Mouse (Mus musculus): Measurements from ENCODE around the gene Fxyd5. TPM values are rescaled to one million over a fixed set of nuclear protein-coding genes. Genes with fewer than 3 reads are reported as not detected.

The Fxyd5 gene
- polyA plus RNA-seq, 1 experiment: 107 TPM

DNA sequence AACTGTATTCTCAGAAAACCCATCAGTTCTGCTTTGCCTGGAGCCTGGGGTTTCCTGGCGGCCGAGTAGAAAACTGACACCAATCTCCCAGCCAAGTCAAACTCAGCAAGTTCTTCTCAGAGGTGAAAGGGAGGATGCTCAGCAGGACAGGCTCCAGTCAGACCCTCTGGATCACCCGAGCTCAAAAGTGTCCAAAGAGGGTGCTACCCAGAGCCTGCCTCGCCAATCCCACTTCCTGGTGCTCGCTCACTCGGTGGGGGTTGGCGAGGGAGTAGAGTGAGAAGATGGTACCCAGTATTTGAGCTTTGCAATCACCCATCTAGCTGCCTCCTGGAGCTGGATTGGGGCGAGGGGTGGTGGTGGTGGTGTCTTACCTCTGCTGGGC, 1.3 kb downstream of the Fxyd5 start:
- no peak for DNase-seq (ENCODE audit: low spot score)

DNA sequence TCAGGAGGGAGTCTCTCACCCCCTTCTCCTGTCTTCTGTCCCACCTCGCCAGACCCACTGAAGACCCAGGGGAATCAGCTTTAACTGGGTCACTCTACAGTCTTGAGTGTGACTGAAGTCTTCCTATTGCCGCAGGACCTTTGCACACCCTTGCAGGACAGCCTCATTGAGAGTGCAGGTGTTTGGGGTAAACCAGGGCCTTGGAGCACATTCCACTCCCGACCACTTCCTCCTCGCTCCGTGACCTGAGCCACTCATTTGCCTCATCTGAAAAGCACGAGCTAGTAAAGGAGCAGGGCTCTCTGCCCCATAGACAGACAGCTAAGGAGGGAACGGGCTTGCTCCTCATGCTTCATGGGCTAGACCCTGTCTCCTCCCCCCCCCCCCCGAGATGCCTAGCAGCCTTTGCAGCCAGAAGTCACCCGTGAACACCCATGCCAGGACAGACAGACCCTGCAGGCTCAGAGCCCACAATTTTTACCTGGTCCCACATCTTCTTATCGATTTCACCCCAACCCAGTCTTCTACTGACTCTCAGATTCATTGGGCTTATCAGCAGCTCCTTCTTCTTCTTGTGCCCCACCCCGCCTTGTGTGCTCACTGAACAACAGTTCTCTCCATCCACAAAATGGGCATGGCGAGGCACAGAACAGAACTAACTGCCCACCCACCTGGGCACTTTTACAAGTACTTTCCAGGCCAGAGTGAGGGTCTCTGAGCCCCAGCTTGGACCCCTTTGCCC, 1.8 kb downstream of the Fxyd5 start:
- DNase-seq (ENCODE audit: low spot score): no peak

DNA sequence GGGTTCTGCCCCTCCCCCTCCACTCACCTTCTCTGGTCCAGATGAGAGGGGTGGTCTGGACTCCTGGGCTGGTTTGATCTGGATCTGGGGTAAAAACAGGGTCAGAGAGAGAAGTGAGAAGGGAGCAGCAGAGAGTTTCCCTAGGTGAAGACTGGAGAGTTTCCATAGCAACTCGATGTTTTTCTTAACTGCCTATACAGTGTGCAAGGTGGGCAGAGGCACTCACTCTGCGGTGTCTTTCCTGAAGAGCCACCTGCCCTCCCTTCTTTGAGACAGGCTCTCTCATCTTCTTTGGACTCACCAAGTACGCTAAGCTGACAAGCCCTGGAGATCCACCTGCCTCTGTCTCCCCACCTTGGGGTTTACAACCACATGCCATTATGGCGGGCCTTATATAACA, 3.3 kb downstream of the Fxyd5 start:
- no peak for DNase-seq (ENCODE audit: low spot score)

DNA sequence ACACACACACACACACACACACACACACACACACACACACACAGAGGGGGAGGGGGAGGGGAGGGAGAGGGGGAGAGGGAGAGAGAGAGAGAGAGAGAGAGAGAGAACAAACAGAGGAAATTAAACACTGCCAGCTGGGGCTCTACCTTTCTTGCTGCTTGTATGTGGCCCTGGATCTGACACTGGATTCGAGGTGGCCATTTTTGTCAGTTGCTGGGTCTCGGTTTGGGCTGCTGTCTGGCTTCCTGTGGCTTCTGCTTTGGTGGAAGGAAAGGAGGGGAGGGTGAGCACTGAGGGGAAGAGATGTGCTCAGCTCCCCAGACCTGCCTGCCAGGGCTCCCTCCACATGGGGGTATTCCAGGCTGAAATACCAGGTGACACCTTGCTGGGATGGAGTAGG, 4.6 kb downstream of the Fxyd5 start:
- no peak for DNase-seq (ENCODE audit: low spot score)

DNA sequence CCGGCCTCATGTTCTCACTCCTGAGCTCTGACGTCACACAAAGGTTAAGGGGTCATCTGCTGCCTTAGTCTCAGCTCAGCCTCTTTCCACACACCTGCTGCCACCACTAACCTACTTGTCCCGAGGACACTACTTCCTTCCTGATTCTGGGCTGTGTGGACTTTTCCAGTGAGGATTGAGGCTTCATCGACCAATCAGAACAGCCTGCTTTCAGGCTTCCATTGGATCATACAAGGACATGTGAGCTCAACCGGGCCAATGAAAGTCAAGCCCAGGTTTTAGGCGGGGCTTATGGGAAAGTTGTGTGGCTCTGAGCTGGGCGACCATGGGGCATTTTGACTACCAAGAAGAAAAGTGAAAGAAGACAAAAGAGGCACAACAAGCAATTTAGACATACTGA, 5.4 kb downstream of the Fxyd5 start:
- DNase-seq (ENCODE audit: low spot score): no peak

DNA sequence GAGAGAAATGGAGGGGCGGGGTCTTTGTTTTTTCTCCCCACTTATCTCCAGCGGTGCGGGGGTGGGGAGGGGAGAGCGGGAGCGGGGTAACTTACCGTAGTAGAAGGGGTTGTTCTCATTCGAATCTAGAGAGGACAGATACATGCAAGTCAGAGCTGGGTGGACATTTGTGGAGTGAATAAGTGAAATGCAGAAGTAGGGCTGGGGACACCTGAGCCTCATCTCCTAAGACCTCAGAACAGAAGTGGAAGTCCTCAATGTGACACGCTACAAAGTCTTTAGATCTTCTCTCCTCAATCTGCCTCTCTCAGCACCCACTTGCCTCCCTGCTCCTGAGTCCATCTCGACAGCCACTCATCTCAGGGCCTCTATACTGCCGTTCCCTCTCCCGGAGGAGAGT, 7.0 kb downstream of the Fxyd5 start:
- no peak for DNase-seq (ENCODE audit: low spot score)

DNA sequence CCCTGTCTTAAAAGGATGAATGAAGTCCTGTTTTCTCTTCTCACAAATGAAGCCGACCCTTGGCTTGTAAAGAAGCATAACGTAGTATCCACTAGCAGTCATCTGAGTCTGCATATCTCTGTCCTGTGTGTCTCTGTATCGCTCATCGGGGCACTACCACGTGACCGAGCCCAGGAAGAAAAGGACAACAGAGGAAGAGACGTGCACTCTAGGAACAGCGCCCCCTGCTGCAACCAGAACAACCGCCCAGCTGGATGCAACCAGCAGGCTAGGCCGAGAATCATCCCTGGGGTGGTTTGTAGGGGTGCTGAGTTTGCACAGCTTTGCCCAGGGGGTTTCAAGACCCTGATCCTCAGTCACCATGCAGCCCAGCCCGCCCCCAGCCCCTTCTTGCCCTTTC, 7.5 kb downstream of the Fxyd5 start:
- no peak for DNase-seq (ENCODE audit: low spot score)

DNA sequence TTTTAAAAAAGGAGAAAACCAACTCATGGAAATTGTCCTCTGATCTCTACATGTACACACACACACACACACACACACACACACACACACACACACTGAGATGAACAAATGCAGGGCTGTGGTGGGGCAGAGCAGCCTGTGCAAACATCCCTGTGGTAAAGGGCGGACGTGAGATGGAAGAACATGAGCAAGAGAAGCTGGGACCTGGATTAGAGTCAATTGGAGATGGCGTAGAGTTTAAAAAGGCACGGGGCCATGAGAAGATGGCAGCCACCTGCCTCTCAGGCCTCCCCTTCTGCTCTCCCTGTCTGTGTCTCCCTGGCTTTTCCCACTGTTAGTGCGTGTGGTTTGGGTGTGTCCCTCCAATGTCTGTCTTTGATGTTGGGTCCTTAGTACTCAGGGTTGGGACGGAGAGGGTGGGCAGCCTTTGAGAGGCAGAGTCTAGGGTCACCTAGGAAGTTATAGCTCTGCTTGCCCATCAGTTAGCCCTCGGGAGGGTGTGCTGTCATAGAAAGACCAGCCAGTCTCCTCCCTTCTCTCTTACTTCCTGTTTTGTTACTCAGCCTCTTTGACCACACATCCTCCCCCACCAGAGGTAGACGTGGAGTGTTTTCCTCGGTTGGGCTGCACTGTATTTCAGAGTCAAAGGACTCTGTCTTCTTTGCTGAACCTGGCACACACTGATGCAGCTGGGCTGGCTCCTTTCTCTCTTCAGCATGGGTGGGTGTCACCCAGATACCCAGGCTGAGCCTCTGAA, 8.7 kb downstream of the Fxyd5 start:
- DNase-seq (ENCODE audit: low spot score): no peak

DNA sequence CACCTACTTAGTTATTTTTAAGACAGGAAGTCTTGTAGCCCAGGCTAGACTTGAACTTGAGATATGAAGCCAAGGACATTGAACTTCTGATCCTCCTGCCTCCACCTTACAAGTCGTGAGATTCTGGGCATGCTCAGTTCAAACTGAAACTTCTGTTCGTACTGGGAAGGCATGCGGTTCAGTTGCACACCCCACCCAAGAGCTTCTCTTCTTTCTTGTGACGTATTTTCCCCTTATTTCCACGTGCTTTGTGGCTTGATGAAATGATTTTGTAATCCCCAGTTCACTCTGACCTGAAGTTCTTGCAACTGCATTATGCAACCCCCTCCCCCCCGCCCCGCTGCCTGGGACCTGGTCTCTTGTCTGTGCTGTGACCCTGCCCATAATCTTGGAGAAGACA, 10.6 kb downstream of the Fxyd5 start:
- no peak for DNase-seq (ENCODE audit: low spot score)

DNA sequence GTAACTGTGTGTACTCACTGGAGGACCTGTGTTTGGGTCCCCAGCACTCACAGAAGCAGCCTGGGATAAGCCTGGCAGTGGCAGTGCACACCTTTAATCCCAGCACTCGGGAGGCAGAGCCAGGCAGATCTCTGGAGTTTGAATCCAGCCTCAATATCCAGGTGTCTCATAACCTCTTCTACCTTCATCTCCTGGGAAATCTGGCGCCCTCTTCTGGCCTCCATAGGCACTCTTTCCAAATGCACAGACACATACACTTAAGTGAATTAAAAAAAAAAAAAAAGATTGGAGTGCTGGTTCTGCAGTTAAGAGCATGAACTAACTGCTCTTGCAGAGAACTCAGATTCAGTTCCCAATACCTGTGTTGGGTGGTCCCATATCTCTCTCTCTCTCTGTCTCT, 11.6 kb downstream of the Fxyd5 start:
- no peak for DNase-seq (ENCODE audit: low spot score)

DNA sequence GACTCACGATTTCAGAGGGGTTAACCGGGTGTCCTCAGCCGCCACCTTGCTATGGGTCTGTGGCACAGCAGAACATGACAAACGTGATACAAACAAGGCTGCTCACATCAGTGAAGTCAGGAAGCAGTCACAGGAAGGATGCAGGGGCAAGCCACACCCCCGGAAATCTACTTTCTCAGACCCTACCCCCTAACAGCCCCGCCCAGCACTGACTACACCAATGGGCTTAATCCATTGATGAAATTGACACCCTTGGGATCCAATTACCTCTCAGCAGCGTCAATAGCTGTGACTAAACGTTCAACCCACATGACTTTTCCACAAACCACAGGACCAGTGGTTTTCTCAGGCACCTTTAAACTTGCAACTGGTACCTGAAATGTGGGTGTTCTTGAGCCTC, 13.7 kb downstream of the Fxyd5 start:
- DNase-seq (ENCODE audit: low spot score): no peak

DNA sequence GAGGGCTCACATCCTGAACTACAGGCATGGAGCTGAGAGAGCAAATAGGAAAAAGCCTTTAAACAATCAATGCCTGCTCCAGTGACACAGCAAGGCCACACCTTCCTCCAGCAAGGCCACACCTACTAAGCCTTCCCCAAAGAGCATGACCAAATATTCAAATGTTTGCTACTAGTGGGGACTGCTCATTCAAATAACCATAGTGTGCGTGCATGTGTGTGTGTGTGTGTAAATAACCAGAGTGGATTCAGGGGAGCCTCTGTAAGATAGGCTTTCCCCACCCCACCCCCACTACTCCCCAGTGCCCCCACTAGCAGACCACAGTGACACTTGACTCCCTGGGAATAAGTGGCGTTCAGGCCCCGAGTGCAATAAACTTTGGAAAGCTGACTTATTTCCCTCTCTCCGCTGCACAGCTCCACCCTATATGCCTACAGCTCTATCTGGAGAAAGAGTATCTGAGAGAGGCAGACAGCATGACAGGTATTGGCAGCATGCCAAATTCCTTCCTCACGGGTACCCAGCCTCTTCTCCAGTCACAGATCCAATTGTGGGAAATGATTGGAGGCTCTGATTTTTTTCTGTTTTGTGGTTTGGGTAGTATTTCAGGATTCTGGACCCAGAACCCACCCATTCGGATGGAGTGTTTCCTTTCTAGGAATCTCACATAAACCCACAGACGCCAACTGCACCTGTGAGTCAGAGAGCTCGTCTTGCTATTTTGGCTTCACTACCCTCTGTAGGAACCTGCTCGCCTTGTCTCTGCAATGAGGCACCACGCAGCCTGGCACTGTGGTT, 25.0 kb downstream of the Fxyd5 start:
- no peak for DNase-seq (ENCODE audit: low spot score)

DNA sequence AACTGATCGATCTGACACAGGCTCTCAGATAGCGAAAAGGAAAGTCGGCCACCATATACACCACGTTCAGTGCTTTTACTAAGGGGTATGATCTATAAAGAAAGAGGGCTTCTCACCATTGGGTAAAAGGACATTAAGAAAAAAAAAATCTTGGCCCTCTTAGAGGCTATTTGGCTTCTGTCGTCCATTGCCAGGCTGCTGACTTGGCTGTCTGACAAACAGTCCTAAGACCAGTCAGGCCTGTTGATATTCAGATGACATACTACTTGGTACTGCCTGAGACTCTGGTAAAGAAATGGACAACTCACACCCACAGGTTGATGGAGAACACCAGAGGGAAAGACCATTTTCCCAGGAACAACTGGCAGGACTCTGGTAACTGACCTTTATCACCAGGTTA, 29.3 kb downstream of the Fxyd5 start:
- DNase-seq (ENCODE audit: low spot score): no peak

DNA sequence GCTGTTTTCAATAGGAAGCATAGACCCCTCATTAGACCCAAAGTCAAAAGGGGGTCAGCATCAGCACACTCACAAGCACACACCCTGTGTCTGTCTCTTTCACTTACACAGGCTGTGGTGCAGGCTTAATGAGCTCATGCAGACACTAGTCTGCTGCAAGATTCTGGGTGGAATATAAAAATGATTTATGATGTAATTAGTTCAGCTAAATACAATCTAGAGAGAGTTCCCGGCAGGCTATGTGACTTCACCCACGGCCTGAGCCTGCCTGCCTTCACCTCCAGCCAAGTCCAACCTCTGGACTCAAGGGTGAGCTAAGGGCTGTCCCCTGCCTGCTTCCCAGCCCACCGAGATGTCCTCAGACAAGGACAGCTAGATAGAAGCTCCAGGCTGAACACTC, 33.4 kb downstream of the Fxyd5 start:
- no peak for DNase-seq (ENCODE audit: low spot score)

DNA sequence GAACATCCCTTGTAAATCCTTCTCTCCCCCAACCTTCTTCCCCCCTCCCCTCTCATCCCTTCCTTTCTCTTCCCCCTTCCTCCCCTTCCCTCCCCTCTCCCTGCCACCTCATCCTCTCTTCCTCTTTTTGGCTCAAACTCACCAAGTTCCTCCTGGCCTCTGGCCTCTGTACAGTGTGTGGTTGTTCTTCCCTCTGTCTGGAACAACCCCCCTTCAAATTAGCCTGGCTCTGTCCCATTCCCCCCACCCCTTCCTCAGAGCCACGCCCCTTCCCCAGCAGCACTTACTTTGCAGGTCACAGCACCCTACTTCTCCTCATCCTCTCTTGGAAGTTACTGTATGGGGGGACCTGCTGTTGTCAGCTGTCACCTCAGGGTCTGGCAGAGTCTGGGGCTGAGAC, 34.1 kb downstream of the Fxyd5 start:
- no peak for DNase-seq (ENCODE audit: low spot score)

DNA sequence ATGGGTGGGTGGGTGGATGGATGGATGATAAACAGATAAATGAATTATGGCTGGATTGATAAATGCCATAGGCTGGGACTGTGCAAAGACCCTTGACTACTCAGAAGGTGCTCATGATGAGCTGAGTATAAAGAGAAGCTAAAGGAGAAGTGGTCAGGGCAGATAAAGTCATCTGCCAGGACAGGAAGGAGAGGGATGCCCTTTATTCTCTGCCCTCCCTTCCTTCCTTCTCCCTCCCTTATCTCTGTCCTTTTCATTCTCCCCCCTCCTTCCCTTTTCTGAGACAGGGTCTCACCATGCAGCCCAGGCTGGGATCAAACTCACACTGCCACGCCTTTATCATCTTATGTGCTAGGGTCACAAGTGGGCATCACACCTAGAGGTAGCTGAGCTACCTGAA, 34.5 kb downstream of the Fxyd5 start:
- DNase-seq (ENCODE audit: low spot score): no peak

DNA sequence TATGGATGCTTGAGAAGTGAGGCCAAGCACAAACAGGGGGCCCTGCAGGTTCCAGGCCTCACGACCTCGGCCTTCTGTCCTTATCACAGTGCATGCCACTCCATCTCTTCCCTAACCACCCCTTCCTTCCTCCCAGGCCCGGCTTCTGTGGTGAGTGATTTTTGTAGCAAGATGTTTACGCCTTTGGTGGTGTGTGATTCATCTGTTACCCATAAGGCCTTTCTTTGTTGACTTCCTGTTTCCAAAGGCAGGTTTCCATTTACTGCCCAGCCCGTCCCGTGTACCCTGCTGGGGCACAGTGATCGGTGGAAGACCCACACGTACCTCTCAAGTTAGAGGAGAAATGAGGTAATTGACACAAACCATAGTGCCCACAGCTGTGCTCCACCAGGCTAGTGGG, 39.6 kb downstream of the Fxyd5 start:
- no peak for DNase-seq (ENCODE audit: low spot score)

DNA sequence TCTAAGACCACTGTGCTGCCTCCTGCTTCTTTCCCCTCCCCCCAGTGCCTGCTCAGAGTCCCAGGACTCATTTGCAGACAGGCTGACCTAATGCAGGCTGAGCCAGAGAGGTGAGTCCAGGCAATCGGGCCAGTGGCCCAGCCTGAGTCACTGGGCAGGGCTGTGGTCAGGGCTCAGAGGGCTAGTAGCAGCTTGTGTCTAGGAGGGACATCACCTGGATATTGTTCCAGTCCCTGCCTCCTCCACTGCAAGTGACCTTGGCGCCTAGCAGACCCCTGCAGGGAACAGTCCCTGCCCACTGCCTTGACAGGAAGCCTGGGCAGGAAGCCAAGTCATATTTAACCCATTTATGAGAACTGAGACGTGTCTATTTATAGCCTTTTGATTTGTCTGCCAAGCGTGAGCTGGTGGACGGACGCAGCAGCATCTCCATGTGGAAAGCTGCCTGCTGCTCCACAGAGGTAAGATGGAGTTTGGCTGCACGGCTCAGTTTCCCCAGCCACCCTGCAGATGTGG, 41.7 kb downstream of the Fxyd5 start:
- DNase-seq (ENCODE audit: low spot score): peak; percentile 41

DNA sequence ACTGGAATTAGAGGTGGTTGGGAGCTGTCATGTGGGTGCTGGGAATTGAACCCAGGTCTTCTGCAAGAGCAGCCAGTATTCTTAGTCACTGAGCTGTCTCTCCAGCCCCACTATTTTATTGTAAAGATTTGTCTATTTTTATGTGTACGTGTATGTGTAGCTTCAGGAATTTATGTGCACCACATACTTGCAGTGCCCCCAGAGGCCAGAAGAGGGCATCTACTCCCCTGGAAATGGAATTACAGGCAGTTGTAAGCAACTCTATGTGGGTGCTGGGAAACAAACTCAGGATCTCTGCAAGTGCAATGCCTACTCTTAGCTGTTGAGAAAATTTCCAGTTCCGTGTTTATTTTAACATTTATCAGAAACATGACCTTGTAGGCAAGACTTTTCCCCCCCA, 45.8 kb downstream of the Fxyd5 start:
- no peak for DNase-seq (ENCODE audit: low spot score)

DNA sequence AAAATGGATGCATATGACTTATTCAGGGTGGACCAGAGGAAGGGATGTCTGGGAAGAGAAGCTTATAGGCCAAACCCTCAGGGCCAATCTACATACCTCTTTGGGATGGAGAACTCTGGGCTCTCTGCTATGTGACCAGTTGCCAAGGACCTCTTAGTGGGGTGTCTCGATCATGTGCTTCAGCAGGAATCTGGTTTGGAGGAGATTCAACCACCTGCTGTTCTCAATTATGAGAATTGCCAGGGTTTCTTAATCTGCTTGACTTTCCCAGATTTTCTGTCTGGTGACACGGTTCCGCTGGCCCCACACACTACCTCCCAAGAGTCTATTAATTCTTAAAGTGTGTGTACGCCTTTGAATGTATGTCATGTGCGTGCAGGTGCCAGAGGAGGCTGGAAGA, 48.3 kb downstream of the Fxyd5 start:
- no peak for DNase-seq (ENCODE audit: low spot score)

DNA sequence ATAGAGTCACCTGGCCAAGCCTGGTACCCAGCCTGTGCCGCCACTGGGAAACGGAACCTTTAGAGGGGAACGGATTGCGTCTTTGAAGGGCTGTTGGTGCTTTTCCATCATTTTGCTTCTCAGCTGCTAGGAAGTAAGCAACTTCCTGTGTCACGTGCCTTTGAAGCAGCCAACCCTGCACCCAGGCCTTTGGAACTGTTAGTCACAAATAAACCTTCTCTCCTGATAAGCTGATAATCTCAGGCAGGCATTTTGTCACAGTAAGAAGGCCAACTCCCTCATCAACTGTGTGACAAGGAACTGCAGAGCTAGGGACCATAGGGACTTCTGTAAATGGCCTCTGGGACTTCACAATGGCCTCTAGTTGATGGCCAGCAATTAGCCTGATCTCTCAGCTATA, 50.1 kb downstream of the Fxyd5 start:
- no peak for DNase-seq (ENCODE audit: low spot score)

DNA sequence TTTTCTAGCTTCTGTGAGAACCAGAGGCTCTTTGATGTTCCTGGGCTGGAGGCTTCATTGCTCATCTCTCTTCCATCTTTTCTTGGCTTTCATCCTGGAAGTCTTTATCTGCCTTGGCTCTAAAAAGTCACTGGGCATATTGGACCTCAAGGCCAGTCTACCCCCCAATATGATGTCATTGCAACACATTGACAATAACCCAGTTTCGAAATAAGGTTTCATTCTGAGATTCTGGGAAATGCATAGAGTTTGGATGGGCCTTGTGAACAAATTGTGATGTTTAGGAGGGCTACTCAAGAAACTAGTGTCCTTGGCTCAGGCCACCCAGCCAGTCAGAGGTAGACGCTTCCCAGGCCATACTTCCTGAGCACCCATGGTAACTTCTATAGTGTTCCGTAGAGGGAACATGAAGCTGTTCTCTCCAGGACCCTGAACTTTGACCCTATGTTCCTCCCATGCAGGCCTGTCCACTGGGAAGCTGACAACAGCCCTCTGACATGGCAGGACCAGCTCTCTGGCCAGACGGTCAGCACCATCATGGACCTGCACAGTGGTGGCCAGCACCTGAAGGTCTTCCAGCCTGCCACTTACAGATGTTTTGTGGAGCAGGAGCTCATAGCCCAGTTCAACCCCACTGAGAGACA, 53.6 kb downstream of the Fxyd5 start:
- no peak for DNase-seq (ENCODE audit: low spot score)

Measured in urinary bladder, adult 2 months (tissue).